In the genomic region with DNA sequence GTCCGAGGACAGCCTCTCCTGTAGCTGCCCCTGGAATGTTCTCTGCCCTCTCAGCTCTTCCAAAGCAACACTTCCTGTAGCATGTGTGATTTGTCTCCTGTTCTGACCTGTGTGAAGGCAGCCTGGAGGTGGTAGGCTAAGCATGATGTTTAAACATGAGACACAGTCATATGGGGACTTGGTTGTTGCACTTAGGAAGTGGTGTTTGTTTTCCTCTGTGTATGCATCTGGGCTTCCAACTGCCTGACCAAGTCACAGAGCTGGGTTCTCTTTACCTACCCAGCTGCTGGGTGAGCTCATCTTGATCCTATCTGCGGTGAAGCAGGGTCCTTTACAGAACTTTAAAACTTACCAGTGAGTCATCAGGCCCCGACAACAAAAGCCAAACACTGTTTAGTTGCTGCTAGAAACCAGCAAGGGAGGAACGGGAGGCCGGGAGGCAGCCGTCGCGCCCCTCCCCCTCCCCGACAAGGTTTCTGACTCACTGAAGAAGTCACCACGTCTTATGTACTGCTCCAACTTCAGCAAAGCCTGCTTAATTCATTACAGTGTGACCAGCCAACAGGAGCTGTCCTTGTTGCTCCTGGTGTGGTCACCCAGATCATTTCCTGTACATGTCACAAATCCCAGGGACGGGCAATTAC, we compare ENCODE assay signal across 8 mouse cellular contexts. TPM values are rescaled to one million over a fixed set of nuclear protein-coding genes. Genes with fewer than 3 reads are reported as not detected.
A peak's percentile ranks its signal among the peaks of the same experiment; 100 is the strongest.
DNase-seq lines count a peak whose midpoint lies in the region; ATAC-seq lines count a peak whose summit lies in the region.

No protein-coding gene starts in this region.

- no peaks in the 10 kb centered on the region for H3K9me3 ChIP-seq in hindbrain, embryonic 10.5 days
- no peaks in the 10 kb centered on the region for H3K9me3 ChIP-seq in hindbrain, embryonic 13.5 days
- H3K9me3 ChIP-seq in hindbrain, embryonic 14.5 days (ENCODE audit: control insufficient read depth, low read length) = no peaks in the 10 kb centered on the region

- peak overlapping the region; percentile 64 for H3K27ac ChIP-seq in hindbrain, embryonic 10.5 days
- H3K27ac ChIP-seq in hindbrain, embryonic 13.5 days = no peak overlapping the region
- H3K27ac ChIP-seq in hindbrain, embryonic 14.5 days = no peak overlapping the region

- no peak overlapping the region for H3K4me2 ChIP-seq in hindbrain, embryonic 13.5 days
- peak overlapping the region; percentile 15; the same call in 1 of the 2 replicates for H3K4me2 ChIP-seq in hindbrain, embryonic 14.5 days (replicated peaks)

- 21% methylated on average over 11 of the region's 11 CpGs for WGBS in hindbrain, embryonic 10.5 days
- WGBS in hindbrain, embryonic 13.5 days = 21% methylated on average over 11 of the region's 11 CpGs
- 18% methylated on average over 11 of the region's 11 CpGs for WGBS in hindbrain, embryonic 14.5 days

- peak; percentile 45 for DNase-seq in hindbrain, embryonic 10.5 days (ENCODE audit: low spot score)
- DNase-seq in adrenal gland, postnatal 36 days = peak; percentile 91 to 94
- peak; percentile 18 to 24 for DNase-seq in frontal cortex, postnatal 36 days (ENCODE audit: low spot score in 2 of 2)
- no peak for DNase-seq in hindbrain, embryonic 14.5 days (ENCODE audit: low spot score)
- DNase-seq in liver = peak; percentile 62
- DNase-seq in testis, postnatal 14 days (ENCODE audit: low spot score) = peak; percentile 55

- H3K27me3 ChIP-seq in hindbrain, embryonic 10.5 days (ENCODE audit: insufficient read depth, poor library complexity, severe bottlenecking) = no peaks in the 10 kb centered on the region
- no peaks in the 10 kb centered on the region for H3K27me3 ChIP-seq in hindbrain, embryonic 13.5 days
- H3K27me3 ChIP-seq in hindbrain, embryonic 14.5 days (ENCODE audit: control insufficient read depth, insufficient read depth, low read length) = no peaks in the 10 kb centered on the region

- H3K4me3 ChIP-seq in hindbrain, embryonic 10.5 days = peak overlapping the region; percentile 29
- no peak overlapping the region for H3K4me3 ChIP-seq in hindbrain, embryonic 13.5 days
- H3K4me3 ChIP-seq in hindbrain, embryonic 14.5 days (replicated peaks; ENCODE audit: low read length) = no peak overlapping the region

- peaks cover 16% of the 10 kb centered on the region for H3K4me1 ChIP-seq in hindbrain, embryonic 10.5 days (replicated peaks)
- H3K4me1 ChIP-seq in hindbrain, embryonic 13.5 days (replicated peaks) = peaks cover 13% of the 10 kb centered on the region
- peaks cover 5% of the 10 kb centered on the region for H3K4me1 ChIP-seq in hindbrain, embryonic 14.5 days (replicated peaks; ENCODE audit: control insufficient read depth, insufficient read depth, low read length)

- ATAC-seq in hindbrain, embryonic 13.5 days (ENCODE audit: low FRiP score) = no peak
- ATAC-seq in hindbrain, embryonic 14.5 days (ENCODE audit: low FRiP score) = no peak
- peak; percentile 65; the same call in 1 of the 2 replicates for ATAC-seq in monocyte, adult 5-6 weeks (replicated peaks; ENCODE audit: insufficient number of reproducible peaks, low FRiP score, low TSS enrichment, poor library complexity, severe bottlenecking)

- no peaks in the 10 kb centered on the region for H3K36me3 ChIP-seq in hindbrain, embryonic 10.5 days
- no peaks in the 10 kb centered on the region for H3K36me3 ChIP-seq in hindbrain, embryonic 13.5 days
- no peaks in the 10 kb centered on the region for H3K36me3 ChIP-seq in hindbrain, embryonic 14.5 days (replicated peaks; ENCODE audit: control insufficient read depth, insufficient read depth)

- no peak overlapping the region for H3K9ac ChIP-seq in hindbrain, embryonic 13.5 days
- H3K9ac ChIP-seq in hindbrain, embryonic 14.5 days = no peak overlapping the region

RNA-seq across cellular contexts. Expression of gene Wee1, which starts 12.8 kb away (rescaled TPM):
- 24.0 and 28.2 TPM in 2 replicates for polyA plus RNA-seq in hindbrain, embryonic 10.5 days (2016; fragmentation: Nextera tagmentation; extraction: Ambion mirVana)
- polyA plus RNA-seq in hindbrain, embryonic 13.5 days (2015; fragmentation: Nextera tagmentation; extraction: Ambion mirVana) = 5.2 TPM in 2 replicates
- total RNA-seq in adrenal gland, postnatal 36 days (2021) = 10 to 100 TPM; 10.3 to 12.2 TPM
- 5.7 and 7.8 TPM in 2 replicates for polyA plus RNA-seq in hindbrain, embryonic 14.5 days (2014; fragmentation: Nextera tagmentation; extraction: Ambion mirVana)
- 1.2 to 2.8 TPM (median 2.2 TPM) in 3 replicates for total RNA-seq in monocyte, adult 5-6 weeks (2017)

RNA-seq across cellular contexts. Expression of gene Zfp143, which starts 48.1 kb away (rescaled TPM):
- polyA plus RNA-seq in hindbrain, embryonic 10.5 days (2016; fragmentation: Nextera tagmentation; extraction: Ambion mirVana) = 23.8 and 25.9 TPM in 2 replicates
- 17.9 and 19.9 TPM in 2 replicates for polyA plus RNA-seq in hindbrain, embryonic 13.5 days (2015; fragmentation: Nextera tagmentation; extraction: Ambion mirVana)
- 10 to 100 TPM; 11.1 to 13.1 TPM for total RNA-seq in adrenal gland, postnatal 36 days (2021)
- 14.7 and 17.0 TPM in 2 replicates for polyA plus RNA-seq in hindbrain, embryonic 14.5 days (2014; fragmentation: Nextera tagmentation; extraction: Ambion mirVana)
- total RNA-seq in monocyte, adult 5-6 weeks (2017) = 27.5 to 63.8 TPM (median 40.2 TPM) in 3 replicates
